Mouse (Mus musculus): ENCODE measurements at regions not wholly inside any gene's neighbourhood (a gene's known extent, or its start where the extent isn't known, plus 50 kb on each side); places are given as distances from the start of the nearest gene placed in this dataset.

DNA sequence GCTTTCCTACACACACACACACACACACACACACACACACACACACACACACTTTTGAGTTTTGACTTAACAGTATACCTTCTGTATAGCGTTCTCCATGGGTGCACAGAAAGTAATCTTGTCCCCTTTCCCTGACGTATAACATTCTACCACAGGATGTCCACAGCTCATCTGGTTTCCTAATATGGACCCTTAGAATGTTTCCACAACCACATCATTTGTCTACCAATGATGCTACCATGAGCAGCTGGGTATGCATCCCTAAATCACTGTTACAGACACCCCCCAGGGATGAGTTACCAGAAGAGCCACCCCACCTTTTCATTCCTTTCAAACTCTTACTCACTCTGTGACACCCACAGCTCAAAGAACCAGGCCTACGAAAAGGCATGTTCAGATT, 166.8 kb upstream of the Rreb1 start:
- no peak for ATAC-seq (ENCODE audit: low FRiP score, low read depth)
- Histone ChIP-seq H3K4me2 (replicated peaks) (no peak overlapping the region), H3K36me3 (no peaks in the 10 kb centered on the region), H3K4me3 (no peak overlapping the region), H3K27me3 (replicated peaks) (no peaks in the 10 kb centered on the region), H3K4me1 (no peaks in the 10 kb centered on the region), H3K9ac (no peak overlapping the region), H3K9me3 (no peaks in the 10 kb centered on the region), H3K27ac (no peak overlapping the region)
- 90% methylated on average over 3 of the region's 3 CpGs for WGBS

DNA sequence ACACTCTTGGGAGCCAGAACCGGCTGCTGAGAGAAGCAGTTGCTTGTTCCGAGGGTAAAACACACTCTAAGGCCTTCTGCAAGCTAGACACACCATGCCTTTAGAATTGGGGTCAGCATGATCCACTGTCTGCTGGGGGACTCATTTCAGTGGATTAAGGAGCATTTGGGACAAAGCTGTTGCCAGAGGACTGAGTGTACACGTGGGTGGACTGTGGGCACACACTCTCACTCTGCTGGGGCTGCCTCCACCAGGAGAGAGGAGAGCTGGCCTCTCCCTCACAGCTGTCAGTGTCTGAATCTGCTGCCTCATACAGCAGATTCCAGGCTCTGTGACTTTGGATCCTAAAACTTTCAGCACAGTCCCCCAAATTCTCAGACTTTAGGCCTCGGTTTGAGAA, 161.2 kb upstream of the Rreb1 start:
- WGBS, result 87% methylated on average over 4 of the region's 4 CpGs
- no peak for ATAC-seq (ENCODE audit: low FRiP score, low read depth)
- no peak overlapping the region for H3K27ac ChIP-seq
- no peaks in the 10 kb centered on the region for H3K27me3 ChIP-seq (replicated peaks)
- H3K9me3 ChIP-seq, result no peaks in the 10 kb centered on the region
- H3K4me1 ChIP-seq, result no peaks in the 10 kb centered on the region
- H3K4me3 ChIP-seq, result no peak overlapping the region
- no peak overlapping the region for H3K9ac ChIP-seq
- H3K4me2 ChIP-seq (replicated peaks), result no peak overlapping the region
- no peaks in the 10 kb centered on the region for H3K36me3 ChIP-seq

GRCm38 (mm10) chr13:37619841-37620725, 158.1 kb upstream of the Rreb1 start:
- ATAC-seq (ENCODE audit: low FRiP score, low read depth), result no peak
- WGBS, result 62% methylated on average over 11 of the region's 11 CpGs
- Histone ChIP-seq H3K4me2 (replicated peaks) (no peak overlapping the region), H3K4me3 (no peak overlapping the region), H3K27me3 (replicated peaks) (no peaks in the 10 kb centered on the region), H3K36me3 (no peaks in the 10 kb centered on the region), H3K27ac (no peak overlapping the region), H3K9me3 (no peaks in the 10 kb centered on the region), H3K4me1 (no peaks in the 10 kb centered on the region), H3K9ac (no peak overlapping the region)

- H3K27ac ChIP-seq, result no peak overlapping the region
- H3K36me3 ChIP-seq, result no peaks in the 10 kb centered on the region
- no peak for ATAC-seq (ENCODE audit: low FRiP score, low read depth)
- H3K4me3 ChIP-seq, result no peak overlapping the region
- H3K9me3 ChIP-seq, result no peaks in the 10 kb centered on the region
- no peak overlapping the region for H3K9ac ChIP-seq
- no peak overlapping the region for H3K4me2 ChIP-seq (replicated peaks)
- H3K27me3 ChIP-seq (replicated peaks), result no peaks in the 10 kb centered on the region
- 88% methylated on average over 5 of the region's 5 CpGs for WGBS
- no peaks in the 10 kb centered on the region for H3K4me1 ChIP-seq
Observed at GRCm38 (mm10) chr13:37621319-37622050, 156.7 kb upstream of the Rreb1 start.

GRCm38 (mm10) chr13:37622366-37623088, 155.7 kb upstream of the Rreb1 start:
- Histone ChIP-seq H3K4me1 (no peaks in the 10 kb centered on the region), H3K4me2 (replicated peaks) (no peak overlapping the region), H3K4me3 (no peak overlapping the region), H3K27ac (no peak overlapping the region), H3K9ac (no peak overlapping the region), H3K9me3 (no peaks in the 10 kb centered on the region), H3K27me3 (replicated peaks) (no peaks in the 10 kb centered on the region), H3K36me3 (no peaks in the 10 kb centered on the region)
- ATAC-seq (ENCODE audit: low FRiP score, low read depth), result no peak
- WGBS, result 76% methylated on average over 6 of the region's 6 CpGs

GRCm38 (mm10) chr13:37624741-37625140, 153.5 kb upstream of the Rreb1 start:
- H3K9me3 ChIP-seq, result no peaks in the 10 kb centered on the region
- no peaks in the 10 kb centered on the region for H3K27me3 ChIP-seq (replicated peaks)
- no peak for ATAC-seq (ENCODE audit: low FRiP score, low read depth)
- no peak overlapping the region for H3K4me2 ChIP-seq (replicated peaks)
- no peaks in the 10 kb centered on the region for H3K4me1 ChIP-seq
- no peak overlapping the region for H3K27ac ChIP-seq
- no peak overlapping the region for H3K4me3 ChIP-seq
- no peak overlapping the region for H3K9ac ChIP-seq
- WGBS, result 49% methylated on average over 1 of the region's 1 CpGs
- no peaks in the 10 kb centered on the region for H3K36me3 ChIP-seq

DNA sequence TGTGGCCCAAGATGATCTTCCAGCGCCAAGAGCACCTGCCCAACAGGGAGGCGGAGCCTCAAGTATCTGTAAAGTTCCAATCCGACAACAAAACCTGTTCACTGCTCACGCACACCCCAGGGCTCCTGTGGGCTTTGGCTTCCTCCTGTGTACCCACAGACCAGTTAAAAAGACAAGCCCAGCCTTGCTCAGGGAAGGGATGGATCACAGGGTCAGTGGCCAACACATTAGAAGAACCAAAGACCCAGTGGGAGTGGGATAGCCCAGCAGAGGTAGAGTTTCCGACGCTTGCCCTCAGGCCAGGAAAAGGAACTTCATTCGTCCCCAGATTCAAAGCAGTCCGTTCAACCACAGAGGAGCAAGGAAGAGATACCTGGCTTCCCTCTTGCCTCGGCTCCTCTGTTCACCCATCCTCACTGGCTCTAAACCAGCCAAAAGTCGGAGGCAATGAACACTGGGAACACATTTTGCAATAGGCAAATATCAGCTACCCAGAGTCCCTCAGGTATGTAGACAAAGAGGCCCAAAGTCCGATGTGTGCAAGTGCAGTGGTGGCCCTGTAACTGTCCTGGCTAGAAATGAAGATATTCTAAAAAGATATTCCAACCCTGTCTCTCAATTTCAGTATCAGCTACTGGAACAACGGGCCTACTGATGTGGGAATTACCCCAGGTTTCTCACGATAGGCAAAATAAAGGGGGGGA, 152.5 kb upstream of the Rreb1 start:
- H3K36me3 ChIP-seq, result no peaks in the 10 kb centered on the region
- no peaks in the 10 kb centered on the region for H3K4me1 ChIP-seq
- no peak overlapping the region for H3K4me2 ChIP-seq (replicated peaks)
- no peaks in the 10 kb centered on the region for H3K27me3 ChIP-seq (replicated peaks)
- no peak for ATAC-seq (ENCODE audit: low FRiP score, low read depth)
- no peak overlapping the region for H3K4me3 ChIP-seq
- WGBS, result 91% methylated on average over 13 of the region's 13 CpGs
- no peaks in the 10 kb centered on the region for H3K9me3 ChIP-seq
- no peak overlapping the region for H3K27ac ChIP-seq
- no peak overlapping the region for H3K9ac ChIP-seq

DNA sequence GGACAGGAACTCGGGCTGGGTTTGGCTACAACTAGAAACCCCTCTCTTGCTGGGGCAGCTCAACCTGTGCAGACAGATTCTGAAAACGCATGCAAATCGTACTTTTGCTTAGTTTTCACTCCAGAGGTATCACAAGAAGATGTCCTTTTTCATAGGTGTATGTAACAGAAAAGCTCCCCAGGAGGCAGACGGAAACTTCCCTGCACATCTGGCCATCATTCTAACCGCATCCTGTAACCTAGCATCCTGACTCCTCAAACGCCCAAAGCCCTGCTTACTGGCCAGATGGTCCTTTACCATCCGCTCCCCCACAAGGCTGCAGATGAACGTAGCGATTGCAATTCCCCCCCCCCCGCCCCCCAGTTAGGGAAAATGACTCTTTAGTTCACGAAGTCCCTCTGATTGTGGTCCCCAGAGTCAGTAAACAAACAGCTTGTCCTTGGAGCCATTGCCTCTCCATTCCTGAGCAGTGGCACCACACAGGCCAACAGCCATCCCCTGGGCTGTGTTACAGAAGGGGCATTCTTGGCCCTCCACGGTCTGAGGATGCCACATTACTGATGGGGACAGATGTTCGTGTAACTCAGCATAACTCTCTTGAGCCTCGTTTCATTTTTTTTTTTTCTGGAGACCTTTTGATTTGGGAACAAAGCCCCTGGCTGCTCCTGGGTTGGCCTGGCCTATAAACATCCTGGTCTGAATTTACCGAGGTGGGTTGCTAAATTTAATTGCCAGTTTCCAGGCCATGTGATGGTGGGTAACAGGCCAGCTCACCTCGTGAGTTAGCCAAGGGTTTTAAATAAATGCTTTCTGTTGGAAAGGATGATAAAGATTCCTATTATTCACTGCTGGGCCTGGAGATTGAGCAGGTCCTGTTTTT, 149.6 kb upstream of the Rreb1 start:
- 61% methylated on average over 16 of the region's 16 CpGs for WGBS
- no peaks in the 10 kb centered on the region for H3K4me1 ChIP-seq
- H3K27ac ChIP-seq, result no peak overlapping the region
- H3K4me3 ChIP-seq, result no peak overlapping the region
- no peaks in the 10 kb centered on the region for H3K27me3 ChIP-seq (replicated peaks)
- H3K9me3 ChIP-seq, result 0 out of 2 replicates have a peak, but pooled peaks cover 4% of the 10 kb centered on the region
- no peak for ATAC-seq (ENCODE audit: low FRiP score, low read depth)
- no peaks in the 10 kb centered on the region for H3K36me3 ChIP-seq
- no peak overlapping the region for H3K9ac ChIP-seq
- no peak overlapping the region for H3K4me2 ChIP-seq (replicated peaks)

DNA sequence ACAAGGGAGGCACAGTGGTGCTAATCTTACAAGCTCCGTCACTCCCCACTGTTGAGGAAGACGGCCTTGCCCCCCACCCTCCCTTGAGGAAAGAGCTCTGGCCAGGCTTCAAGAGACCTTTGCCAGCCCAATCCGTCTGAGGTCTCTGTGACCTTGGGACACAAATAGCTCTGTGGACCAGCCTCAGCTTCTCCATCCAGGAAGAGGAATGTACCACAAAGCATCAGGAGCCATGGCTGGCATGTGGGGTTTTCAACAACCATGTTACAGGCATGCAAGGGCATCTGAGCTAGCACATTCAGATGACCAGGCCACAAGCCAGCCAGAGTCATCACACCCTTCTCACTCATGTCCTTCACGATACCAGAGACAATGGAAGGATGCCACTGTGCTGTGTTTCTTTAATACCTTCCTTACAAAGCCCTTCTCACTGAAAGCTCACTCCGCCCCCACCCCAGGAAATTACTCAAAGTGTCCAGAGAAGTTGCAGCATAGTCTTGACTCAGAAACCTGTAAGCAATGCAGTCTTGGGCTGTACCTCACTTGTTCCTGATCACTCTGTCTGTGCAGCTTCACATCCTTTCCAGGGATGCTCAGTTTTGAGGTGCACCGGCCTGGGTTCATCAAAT, 148.8 kb upstream of the Rreb1 start:
- Histone ChIP-seq H3K4me1 (no peaks in the 10 kb centered on the region), H3K4me2 (replicated peaks) (no peak overlapping the region), H3K27ac (no peak overlapping the region), H3K9me3 (0 out of 2 replicates have a peak, but pooled peaks cover 4% of the 10 kb centered on the region), H3K36me3 (no peaks in the 10 kb centered on the region), H3K27me3 (replicated peaks) (no peaks in the 10 kb centered on the region), H3K9ac (no peak overlapping the region), H3K4me3 (no peak overlapping the region)
- ATAC-seq (ENCODE audit: low FRiP score, low read depth), result no peak
- 71% methylated on average over 6 of the region's 6 CpGs for WGBS

DNA sequence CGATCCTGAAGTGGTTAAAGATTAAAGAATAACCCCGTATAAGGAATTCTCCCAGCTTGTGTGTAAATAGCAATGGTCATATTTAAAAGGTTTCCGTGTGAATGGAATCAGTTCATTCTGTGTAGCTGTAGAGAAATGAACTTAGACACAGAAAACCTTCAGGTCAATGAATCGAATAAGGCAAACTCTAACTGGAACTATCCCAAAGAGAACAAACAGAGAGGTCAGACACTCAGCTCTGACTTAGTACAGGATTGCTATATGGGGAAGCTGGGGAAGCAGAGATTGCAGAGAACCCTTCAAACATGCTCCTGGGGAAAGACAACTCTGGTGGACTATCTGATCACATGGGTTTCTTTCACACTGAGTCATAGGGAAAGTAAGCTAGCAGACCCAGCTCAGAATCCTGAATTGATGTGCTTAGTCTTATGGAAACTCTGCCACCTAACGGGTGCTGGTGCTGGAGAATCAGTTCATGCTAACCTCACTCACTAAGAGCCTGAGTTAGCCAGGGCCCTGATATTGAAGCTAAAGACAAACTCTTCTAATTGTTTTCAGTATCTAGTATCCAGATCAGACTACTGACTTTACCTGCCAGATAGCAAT, 145.3 kb upstream of the Rreb1 start:
- no peaks in the 10 kb centered on the region; the same call in 1 of the 2 replicates for H3K4me1 ChIP-seq
- ATAC-seq (ENCODE audit: low FRiP score, low read depth), result no peak
- WGBS, result 89% methylated on average over 5 of the region's 5 CpGs

More for the DNA sequence above, 145.3 kb upstream of the Rreb1 start:
- Histone ChIP-seq H3K27me3 (replicated peaks) (no peaks in the 10 kb centered on the region), H3K4me3 (no peak overlapping the region), H3K9me3 (0 out of 2 replicates have a peak, but pooled peaks cover 4% of the 10 kb centered on the region), H3K9ac (no peak overlapping the region), H3K36me3 (no peaks in the 10 kb centered on the region), H3K4me2 (replicated peaks) (no peak overlapping the region), H3K27ac (no peak overlapping the region)

Measured in neural tube, embryonic 12.5 days (tissue).